Mouse (Mus musculus) adrenal gland, postnatal 14 days (tissue): Measurements from ENCODE around the gene Rbms3. TPM values are rescaled to one million over a fixed set of nuclear protein-coding genes. Genes with fewer than 3 reads are reported as not detected.

Source experiments
- DNase-seq: peaks from one replicate; pipeline ENCODE4 v3.0.0; 2021; ENCODE audit warnings: mixed read lengths
- total RNA-seq: library from RNA; stranded (reverse); gene quantifications from 2 replicates; pipeline ENCODE4 v1.2.3, GENCODE M21; 2021

Rbms3 gene
- total RNA-seq, 1 experiment from 2014 or later, result 27.8 TPM

DNA sequence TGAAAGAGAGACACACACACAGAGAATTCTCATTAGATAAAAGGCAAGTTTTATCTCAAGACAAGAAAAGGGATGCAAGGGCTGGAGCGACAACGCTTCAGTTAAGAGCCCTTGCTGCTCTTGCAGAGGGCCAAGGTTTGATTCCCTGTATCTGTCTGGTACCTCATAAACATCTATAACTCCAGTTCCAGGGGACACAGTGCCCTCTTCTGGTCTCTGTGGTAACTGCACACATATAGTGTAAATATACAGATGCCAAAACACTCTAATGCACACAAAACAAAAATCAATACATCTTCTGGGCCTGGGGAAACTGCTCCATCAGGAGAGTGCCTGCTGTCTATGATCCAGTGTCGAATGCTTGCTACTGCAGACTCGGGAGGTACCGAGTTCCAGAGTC lies 145.3 kb downstream of the Rbms3 start:
- peak; percentile 35 for DNase-seq

DNA sequence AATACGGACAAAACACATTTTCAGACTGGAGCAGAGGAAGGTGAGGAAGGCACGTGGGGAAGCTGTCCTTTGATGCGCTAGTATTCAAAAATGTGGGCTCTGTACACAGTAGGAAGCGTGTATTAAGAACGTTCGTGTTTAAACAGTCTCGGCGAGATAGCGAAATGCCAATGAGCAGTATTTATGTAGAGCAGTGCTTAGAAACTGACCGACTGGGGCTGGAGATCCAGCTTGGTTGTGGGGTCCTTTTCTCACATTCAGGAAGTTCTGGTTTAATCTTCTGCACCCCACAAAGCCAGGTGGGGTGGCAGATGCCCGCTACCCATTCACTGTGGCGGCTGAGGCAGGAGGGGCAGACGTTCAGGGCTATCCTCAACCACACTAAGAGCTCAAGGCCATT lies 153.0 kb downstream of the Rbms3 start:
- DNase-seq, result no peak

DNA sequence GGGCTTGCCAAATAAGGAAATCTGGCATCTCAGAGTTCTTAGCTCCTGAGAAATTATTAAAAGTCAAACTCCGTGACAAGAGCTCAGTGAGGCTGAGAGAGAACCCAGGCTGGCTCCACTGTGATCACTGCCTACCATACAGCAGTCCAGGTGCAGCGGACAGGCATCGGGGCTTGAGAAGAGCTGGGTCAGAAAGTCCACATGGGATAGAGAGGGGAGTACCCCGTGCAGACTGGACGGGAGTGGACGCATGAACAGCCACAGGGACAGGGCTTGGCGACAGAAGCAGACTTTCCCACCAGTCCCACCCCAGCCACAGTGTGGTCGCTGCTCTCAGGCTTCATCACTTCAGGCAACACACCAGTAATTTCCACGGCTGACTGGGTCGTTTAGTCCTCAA lies 176.9 kb downstream of the Rbms3 start:
- DNase-seq, result no peak

DNA sequence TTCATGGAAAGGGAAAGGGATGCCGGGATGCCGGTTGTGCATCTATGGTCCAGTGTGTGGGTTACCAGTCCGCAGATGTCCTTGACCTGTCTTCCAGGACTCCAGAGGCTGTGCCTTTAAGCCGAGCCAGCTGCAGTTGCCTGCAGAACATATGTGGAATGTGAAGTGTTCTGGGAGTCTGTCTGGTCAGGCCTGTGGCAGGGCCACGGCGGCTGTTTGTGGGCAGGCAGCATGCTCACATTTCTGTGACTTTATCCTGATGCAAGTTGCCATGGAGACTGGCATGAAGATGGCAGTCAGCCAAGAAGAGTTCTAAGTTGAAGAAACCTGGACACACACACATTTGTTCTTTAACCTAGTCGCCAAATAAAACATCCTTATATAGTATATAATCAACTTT lies 187.1 kb downstream of the Rbms3 start:
- DNase-seq, result no peak

DNA sequence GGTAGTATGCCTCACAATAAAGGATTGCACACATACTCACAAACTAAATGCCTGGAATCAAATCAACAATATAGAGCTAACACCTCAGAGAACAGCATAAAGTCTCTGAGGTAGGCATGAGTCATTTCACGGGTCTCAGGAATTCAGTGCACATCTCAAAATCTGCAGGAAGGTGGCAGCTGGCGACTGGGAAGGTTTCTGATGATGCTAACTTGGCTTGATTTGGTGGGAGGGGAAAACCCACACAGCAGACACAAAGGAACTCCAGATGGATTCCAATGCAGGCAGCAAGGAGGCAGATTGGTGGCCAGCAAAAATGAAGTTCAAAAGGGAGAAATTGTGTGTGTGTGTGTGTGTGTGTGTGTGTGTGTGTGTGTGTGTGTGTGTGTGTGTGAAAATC lies 193.9 kb downstream of the Rbms3 start:
- no peak for DNase-seq

DNA sequence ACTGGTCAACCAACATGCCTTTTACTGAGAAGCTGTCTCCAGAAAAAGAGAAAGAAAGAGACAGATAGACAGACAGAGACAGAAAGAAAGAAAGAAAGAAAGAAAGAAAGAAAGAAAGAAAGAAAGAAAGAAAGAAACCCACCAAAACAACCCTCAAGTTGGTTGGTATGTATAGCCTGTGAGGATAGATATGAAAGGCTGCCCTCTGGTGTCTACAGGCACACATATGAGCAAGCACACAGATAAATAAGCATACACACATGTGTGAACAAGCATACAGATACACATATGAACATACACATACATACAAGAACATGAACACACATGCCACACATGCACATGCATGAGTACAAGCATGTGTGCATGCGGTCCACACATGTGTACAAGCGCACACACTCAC lies 199.0 kb downstream of the Rbms3 start:
- no peak for DNase-seq

DNA sequence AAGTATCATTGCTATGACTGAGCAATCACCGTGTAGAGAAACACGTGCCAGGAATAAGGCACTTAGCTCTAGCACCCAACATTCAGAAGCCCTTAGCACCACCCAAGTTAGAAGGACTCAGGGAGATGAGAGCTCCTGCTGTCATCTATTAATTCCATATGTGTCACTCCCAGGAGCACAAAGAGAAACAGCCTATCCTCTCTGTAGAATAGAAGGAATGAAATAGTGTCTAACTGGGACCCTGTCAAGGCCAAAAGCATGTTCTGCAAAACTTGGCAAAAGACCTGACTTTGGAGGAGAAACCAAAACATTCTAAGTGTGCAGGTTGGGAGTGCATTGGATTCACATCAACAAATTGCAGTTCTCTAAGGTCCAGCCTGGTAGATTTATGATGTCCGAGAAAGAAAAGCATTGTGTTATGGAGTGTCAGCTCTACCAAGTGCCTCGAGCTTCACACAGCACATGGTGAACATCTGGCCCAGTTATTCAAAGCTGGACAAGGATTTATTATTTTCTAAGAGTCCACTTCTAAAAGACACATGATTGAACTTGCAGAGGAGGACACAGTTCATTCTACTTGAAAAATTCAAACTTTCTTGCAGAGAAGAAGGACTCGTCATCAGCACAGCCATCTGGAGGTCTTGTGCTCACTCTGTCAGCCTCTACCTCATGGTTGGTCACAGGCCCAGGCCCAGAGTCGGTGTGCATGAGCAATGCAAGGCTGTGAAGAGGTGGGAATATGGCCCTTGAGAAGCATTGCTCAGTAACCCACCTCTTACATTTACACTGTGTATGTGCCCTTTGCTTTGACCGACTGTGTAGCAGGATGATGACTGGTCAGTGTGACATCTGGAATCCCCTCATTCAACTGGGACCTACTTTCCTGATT lies 200.3 kb downstream of the Rbms3 start:
- no peak for DNase-seq

DNA sequence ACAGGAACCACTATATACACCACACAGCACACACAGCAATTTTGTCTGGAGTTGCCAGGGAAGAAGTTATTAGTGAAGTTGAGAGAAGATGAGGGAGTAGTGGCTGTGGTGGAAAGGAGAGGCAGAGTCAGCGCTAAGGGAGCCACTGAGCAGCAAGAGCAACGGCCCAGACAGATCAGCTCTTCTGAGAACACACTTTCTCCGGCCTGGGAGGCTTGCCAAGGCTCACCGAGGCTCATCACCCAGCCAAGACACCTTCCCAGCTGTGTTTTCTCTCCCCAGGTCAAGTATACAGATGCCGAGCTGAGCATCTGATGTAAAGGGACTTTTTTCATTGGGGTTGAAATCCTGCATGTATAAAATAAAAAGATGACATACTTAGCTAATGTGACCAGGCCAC lies 206.5 kb downstream of the Rbms3 start:
- DNase-seq, result no peak

DNA sequence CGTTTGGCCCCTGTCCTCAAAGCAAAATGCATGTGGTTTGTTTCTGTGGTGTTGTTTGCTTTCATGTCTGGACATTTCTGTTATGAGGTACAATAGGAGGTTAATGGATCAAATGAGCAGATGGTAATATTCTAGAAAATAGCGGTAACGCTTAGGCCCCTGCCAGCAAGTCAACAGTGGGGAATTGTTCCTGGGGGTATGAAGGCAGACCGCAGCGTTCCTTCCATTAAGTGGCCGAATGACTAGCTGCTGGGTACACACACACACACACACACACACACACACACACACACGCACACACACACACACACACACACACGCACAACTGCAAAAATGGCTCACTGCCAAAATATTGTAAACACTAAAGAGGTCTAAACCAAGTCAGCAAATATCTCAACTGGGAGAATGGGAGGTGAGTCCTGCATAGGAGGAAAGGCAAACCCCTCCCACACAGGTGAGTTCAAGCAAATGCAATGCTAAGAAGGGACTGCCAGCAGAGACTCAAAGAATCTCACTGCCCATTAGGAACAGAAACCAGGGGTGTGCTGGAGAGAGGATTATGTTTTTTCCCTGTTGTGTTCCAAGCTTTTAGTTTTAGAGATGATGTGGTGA lies 209.7 kb downstream of the Rbms3 start:
- no peak for DNase-seq

DNA sequence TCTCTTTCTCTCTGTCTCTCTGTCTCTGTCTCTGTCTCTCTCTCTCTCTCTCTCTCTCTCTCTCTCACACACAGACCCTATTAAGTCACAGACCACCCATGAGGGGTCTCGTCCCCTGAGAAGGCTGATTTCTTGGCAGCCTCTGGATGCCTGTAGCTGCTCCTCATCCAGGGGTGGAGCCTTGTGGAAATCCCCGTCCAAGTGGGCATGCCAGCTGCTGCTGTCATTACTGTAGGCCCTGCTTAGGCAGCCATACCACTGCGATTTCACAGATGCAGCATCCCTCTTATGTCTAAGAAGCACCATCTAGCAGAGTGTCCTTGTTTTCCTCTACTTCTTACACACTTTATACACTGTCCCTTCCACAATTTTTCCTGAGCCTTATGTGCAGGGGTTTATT lies 216.5 kb downstream of the Rbms3 start:
- no peak for DNase-seq

DNA sequence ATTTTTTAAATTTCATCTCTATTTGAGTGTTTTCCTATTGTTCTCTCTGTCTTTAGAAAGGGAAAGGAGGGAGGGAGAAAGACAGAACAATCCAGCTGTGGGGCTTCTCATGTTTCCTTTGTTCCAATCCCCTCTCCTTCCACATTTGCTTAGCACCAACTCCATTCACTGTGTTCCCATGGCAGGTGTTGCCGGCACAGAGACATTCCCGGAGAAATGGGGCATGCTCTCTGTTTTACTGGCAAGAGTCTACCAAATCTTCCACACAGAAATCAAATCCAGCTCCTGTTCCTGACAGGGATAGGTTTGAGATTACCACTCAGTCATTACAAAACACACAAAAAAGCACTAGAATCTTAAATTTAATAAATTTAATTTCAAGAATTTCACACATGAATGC lies 217.1 kb downstream of the Rbms3 start:
- no peak for DNase-seq

DNA sequence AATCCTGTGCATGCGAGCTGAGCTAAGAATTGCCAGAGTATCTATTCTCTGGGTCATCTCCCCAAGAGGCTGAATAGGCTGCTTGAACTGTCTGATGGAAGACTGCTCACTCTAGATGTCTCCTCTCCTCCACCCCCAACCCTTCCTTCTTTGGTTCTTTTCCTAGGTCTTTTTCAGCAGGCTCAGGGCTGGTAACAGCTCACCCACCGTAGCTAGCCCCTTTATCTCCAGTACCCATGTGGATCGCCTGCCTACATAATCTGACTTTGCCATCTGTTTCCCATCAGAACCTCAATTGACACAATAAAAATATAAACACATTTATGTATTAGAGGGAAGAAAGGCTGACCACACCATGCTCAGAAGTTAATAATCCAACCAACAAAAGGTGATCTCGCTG lies 225.1 kb downstream of the Rbms3 start:
- DNase-seq, result no peak

DNA sequence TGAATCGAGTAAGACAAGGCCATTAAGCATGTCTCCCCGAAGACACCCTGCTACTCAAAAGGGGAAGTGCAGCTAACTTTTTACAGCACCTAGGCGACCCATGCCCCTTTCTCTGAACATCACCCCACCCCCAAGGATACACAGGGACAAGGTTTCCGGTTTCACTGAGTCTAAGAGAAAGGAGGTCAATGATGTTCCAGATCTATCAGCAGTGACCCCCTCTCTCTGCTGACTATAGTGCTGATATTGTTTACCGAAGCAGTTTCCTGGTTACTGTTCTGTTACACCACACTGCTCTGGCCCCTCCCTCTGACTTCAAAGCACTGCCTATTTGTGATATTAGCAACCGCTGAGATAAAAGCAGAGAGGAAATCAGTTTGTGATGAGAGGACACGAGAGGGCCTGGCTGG lies 229.4 kb downstream of the Rbms3 start:
- DNase-seq, result peak; percentile 12

DNA sequence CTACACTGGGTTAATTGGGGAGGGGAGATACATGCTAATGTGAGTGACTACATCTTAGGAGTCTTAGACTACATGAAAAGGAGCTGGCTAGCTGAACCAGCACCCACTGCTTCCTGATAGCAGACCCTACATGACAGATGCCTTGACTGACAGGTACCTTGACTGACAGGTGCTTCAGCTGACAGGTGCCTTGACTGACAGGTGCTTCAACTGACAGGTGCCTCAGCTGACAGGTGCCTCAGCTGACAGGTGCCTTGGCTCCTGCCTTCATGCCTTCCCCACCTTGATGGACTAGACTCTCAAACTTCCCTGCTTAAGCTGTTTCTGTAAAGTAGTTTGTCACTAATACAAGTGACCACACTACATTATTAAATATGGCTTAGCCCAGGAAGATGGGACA lies 232.6 kb downstream of the Rbms3 start:
- no peak for DNase-seq

DNA sequence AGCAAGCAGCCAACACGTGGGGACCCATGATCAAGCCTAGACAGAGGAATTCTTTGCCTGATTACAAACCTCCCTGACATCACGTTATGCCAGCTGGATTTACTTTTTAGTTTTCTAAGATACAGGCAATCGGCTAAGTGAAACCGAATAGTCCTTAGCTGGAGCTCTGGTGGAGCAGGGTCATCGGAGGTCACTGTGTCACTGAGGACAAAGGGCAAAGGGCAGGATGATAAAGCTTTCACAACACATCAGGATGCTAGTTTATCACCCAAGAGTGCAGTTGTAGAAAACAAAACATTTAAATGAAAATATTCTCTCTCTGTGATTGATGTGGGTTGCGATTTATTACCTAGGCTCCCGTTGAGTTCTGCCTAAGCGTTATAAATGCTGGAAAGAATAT lies 233.1 kb downstream of the Rbms3 start:
- no peak for DNase-seq

DNA sequence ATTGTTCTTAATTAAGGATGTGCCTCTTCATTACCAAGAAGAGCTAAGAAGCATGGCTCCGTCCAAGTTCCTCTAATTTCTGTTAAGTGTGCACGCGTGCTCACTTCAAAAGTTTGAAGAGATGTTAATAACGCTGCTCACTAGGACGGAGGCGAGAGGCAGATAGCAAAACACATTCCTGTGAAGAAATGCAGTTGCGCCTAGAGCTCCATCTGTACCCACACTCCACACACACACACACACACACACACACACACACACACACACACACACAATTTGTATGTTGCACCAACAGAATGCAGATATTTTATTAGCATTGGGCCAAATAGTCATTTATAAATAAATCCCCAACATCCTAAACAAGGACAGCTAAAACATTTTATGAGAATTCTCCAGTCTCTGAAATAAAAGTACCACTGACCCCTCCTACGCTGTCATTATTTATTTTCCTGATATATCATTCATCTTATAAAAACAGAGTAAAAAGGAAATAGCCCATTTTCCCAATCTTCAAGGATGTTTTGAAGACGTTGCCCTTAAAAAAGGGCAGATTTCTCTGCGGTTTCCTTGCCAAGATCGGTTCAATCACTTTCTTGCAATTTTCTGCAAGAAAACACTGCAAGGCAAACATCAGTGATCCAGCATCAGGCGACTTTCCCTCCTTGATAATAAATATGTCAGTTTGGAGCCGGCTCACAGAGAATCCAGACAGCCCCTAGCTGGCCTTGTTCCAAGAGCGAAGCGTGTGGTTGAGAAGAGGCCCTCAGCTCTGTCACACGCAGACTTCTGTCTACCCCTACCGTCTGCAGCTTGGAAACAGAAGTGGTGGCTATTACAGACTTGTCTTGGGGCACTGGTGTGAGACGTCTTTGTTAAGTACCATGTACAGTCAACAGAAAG lies 235.8 kb downstream of the Rbms3 start:
- peak; percentile 59 for DNase-seq

DNA sequence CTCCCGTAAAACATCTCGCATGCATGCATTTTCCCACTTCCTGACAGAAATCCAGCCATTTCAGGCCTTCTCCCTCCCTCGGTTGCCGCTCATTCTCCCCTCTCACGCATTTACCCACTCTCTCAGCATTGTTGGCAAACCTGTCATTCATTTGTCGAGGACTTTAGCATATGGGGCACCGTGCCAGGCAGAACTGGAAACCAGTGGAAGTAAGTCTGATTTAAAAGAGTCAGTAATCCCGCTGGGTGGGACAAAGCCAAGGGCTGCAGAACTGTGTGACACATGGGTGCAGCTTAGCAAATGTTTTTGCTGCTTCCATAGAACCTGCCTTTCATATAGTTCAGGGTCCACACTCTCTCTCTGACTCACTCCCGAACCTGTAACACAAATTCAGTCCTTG lies 241.7 kb downstream of the Rbms3 start:
- no peak for DNase-seq

DNA sequence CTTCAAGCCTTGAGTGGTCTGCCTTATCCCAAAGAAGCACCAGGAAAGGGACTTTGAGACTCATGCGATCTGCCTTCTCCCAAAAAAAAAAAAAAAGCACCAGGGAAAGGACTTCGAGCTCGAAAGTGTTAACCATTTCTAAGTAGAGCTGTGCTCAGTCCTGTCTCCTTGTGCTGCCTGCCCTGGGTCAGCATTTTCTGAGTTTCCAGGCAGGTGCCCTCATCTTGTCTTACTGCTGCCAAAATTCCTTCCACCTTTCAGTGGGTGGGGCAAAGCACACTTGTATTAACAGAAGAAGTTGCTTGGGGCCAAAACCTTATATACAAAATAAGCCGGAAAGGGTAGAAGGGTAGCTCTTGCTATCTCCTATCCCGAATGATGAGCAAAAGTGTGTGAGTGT lies 248.8 kb downstream of the Rbms3 start:
- no peak for DNase-seq

DNA sequence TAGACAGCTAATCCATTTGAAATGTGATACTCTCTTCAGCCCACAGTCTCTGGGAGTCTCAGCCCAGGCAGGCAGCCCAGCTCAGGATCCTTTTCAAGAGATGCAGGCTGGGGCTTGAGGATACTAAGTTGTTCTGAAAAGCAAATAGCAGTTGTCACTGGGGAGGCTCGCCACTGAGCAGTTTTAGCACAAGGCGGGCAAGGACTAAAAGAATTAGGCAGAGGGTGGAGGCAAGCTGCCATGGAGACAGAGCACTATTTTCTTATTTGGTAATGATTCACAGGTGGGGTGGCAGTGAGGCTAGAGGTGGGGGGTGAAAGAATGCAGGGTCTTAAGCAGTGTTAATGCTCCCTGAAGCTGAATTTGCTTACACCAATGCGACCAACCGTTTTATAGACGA lies 249.6 kb downstream of the Rbms3 start:
- DNase-seq, result no peak

DNA sequence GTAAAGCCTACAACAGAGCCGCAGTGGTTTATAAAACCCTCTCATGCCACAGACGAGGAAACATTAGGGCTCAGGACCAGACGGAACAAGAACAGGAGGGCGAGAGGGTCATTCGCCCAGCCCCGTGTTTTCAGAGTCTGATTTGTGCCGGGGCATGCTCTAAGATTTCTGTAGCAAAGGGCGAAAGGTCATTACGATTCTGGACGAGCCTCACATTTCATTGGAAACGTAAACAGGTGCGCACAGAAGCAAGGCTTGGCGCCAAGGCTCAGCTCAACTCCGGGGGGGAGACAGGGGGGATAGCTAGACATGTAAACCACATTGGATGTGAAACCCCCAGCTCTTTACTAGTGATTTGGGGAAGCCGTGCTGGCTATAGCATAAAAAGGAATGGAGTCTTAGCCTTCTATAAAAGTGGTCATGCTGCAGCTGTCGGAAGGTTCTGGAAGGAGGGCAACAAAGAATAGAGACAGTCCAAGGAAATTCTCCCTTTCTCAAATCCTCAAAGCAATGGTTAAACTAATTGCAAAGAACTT lies 250.2 kb downstream of the Rbms3 start:
- DNase-seq, result no peak

DNA sequence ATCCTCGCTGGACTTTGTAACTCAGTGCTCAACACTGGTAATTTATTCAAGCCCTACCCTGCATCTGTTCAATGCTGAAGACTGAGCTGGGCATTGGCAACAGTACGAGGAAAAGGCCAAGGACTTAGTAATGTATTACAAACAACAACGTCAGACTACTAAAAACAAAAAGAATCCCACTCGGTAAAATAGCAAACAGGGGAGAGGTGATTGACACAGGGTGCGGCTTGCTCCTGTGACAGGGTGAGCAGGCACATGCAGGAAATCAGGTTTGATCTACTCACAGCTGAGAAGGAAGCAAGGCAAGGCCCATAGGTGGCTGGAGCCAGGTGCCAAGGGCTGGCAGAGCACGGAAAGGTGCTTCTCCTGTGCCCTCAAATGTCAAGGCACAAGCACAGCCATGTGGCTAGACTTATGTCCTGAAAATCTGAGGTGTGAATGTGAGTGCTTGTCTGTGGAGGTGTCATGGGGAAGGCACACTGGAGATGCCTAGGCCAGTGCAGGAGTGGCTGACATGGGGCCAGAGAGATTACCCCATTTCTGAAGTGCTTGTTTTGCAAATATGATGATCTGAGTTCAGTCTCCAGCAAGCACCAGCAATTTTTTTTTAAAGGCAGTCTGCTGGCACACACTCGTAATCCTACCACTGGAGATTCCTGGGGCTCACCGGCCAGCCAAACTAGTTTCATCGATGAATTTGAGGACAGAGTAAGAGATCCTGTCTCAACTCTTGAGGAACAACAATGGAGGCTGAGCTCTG lies 251.4 kb downstream of the Rbms3 start:
- DNase-seq, result no peak

DNA sequence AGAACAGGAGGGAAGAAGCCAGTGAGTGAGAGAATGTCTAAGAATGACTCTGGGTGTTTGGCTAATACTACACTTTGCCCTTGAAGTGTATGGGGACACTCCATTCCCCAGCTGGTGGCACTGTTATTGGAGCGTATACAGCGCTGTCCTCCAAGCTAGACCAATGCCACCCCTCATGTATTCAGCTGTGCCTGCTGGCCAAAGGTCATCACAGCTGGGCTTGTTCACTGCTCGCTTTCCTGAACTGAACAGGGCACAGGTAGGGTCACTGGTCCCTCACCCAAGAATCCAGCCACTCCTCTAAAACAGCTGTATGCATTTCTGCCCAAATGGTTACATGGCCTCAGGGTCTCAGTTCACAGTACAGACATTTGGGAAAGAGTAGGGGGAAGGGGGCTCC lies 253.9 kb downstream of the Rbms3 start:
- DNase-seq, result no peak
